Mouse (Mus musculus) testis, adult 2 months (tissue): ENCODE results near the gene Slc6a20a.

Source experiments
- CTCF ChIP-seq: fragments of 200-500 bp; IDR thresholded peaks from 2 replicates; pipeline ENCODE4 v1.5.1; 2012; ENCODE audit warnings: low read depth, mild to moderate bottlenecking, inconsistent platforms, low read length, moderate library complexity; ENCODE audit not compliant: control insufficient read depth, insufficient read depth, insufficient replicate concordance
- POLR2A ChIP-seq: fragments of 200-500 bp; IDR thresholded peaks from 2 replicates; pipeline ENCODE4 v1.6.1; 2012; ENCODE audit warnings: low read depth, mild to moderate bottlenecking, inconsistent platforms, low read length, moderate library complexity; ENCODE audit not compliant: control insufficient read depth

DNA sequence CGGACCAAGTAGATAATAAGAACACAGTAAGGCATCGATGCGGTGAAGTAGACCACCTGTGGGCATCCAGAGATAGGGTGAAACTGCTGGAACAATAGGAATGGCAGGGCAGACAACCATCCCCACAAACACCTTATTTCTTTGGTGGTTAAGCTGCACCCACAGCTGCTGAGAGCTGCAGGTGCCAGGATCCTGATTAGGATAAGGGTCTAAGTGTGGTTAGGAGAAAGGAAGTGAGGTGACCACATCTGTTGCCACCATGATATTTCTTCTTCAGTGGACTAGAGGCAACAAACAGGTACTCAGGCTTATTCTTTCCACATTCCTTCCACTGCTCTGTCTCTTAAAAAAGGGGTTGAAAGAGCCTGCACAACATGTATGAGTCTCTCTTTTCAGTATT is 21.2 kb downstream of the Slc6a20a start:
- TF ChIP-seq POLR2A, result no peak
- no peak for TF ChIP-seq CTCF
